Mouse (Mus musculus) hindbrain, embryonic 15.5 days (tissue): ENCODE data around the gene Prss16. TPM values are rescaled to one million over a fixed set of nuclear protein-coding genes. Genes with fewer than 3 reads are reported as not detected.
"Not testable (repeated sequence)": the region's sequence is repeated elsewhere in the genome, so short reads cannot be mapped to it uniquely, and the experiment has no call there.

Experiments used
- ATAC-seq: fragments of 200-750 bp; cut with Nextera tagmentation; 2 replicates; pipeline ENCODE4 v1.8.0; 2017; ENCODE audit warnings: low read depth, moderate number of reproducible peaks, moderate TSS enrichment; ENCODE audit not compliant: low FRiP score
- H3K27ac ChIP-seq: fragments of 300-500 bp; sonication (generic); replicated peaks from 2 replicates; pipeline ENCODE4 v1.5.1; 2015; ENCODE audit warnings: mild to moderate bottlenecking, inconsistent platforms
- H3K27me3 ChIP-seq: fragments of 300-500 bp; sonication (generic); 2 replicates; pipeline ENCODE4 v1.6.1; 2015; ENCODE audit warnings: control low read depth, inconsistent platforms
- H3K36me3 ChIP-seq: fragments of 300-500 bp; sonication (generic); 2 replicates; pipeline ENCODE4 v1.6.1; 2015; ENCODE audit warnings: control low read depth, inconsistent platforms
- H3K4me1 ChIP-seq: fragments of 300-500 bp; sonication (generic); replicated peaks from 2 replicates; pipeline ENCODE4 v1.6.1; 2015; ENCODE audit warnings: control low read depth, inconsistent platforms
- H3K4me2 ChIP-seq: fragments of 300-500 bp; sonication (generic); 2 replicates; pipeline ENCODE4 v1.6.1; 2015; ENCODE audit warnings: moderate library complexity, mild to moderate bottlenecking, inconsistent platforms
- H3K4me3 ChIP-seq: fragments of 300-500 bp; sonication (generic); 2 replicates; pipeline ENCODE4 v1.5.1; 2015; ENCODE audit warnings: mild to moderate bottlenecking, inconsistent platforms
- H3K9ac ChIP-seq: fragments of 300-500 bp; sonication (generic); 2 replicates; pipeline ENCODE4 v1.6.1; 2015; ENCODE audit warnings: inconsistent platforms
- H3K9me3 ChIP-seq: fragments of 300-500 bp; sonication (generic); 2 replicates; pipeline ENCODE4 v1.6.1; 2016; ENCODE audit warnings: control low read depth, inconsistent platforms
- WGBS: fragments of 180-500 bp; shearing (Covaris S2); methylation state at CpG from one replicate; pipeline ENCODE4 v1.1.7; 2015; 5-methylcytosine and 5-hydroxymethylcytosine counted together
- polyA plus RNA-seq: library from polyadenylated mRNA; unstranded; fragments of >200 nt; fragmentation: Nextera tagmentation; extraction: Ambion mirVana; gene quantifications from 2 replicates; pipeline ENCODE4 v1.2.1, GENCODE M21; 2015

The Prss16 gene
- 0.14 TPM in 1 of 2 replicates, not detected in the other for polyA plus RNA-seq

- ATAC-seq, result no peak
Measured at GRCm38 (mm10) chr13:22009642-22010041, at the start of gene Prss16. Gene Prss16, minus strand, starts transcription at chr13:22009742.

GRCm38 (mm10) chr13:22053754-22054153 lies 44.2 kb upstream of the Prss16 start:
- H3K9me3 ChIP-seq, result no peaks in the 10 kb centered on the region
- no peak for ATAC-seq
- H3K4me1 ChIP-seq, result peaks cover 4% of the 10 kb centered on the region; the same call in 1 of the 2 replicates
- no peak overlapping the region for H3K9ac ChIP-seq
- no peak overlapping the region for H3K27ac ChIP-seq
- no peak overlapping the region for H3K4me3 ChIP-seq
- no peak overlapping the region for H3K4me2 ChIP-seq
- H3K27me3 ChIP-seq, result no peaks in the 10 kb centered on the region
- 89% methylated on average over 1 of the region's 1 CpGs for WGBS
- no peaks in the 10 kb centered on the region for H3K36me3 ChIP-seq

More at GRCm38 (mm10) chr13:22009642-22010041, at the start of gene Prss16:
- no peak within 1 kb of the TSS for H3K9ac ChIP-seq
- no peak within 1 kb of the TSS for H3K27ac ChIP-seq
- peaks cover 89% of the 10 kb centered on the region for H3K27me3 ChIP-seq
- no peak within 1 kb of the TSS for H3K4me3 ChIP-seq
- 38% methylated on average over 6 of the region's 7 CpGs for WGBS
- no peaks in the 10 kb centered on the region for H3K36me3 ChIP-seq
- peaks cover 16% of the 10 kb centered on the region for H3K4me1 ChIP-seq
- no peak within 1 kb of the TSS for H3K4me2 ChIP-seq
- H3K9me3 ChIP-seq, result no peaks in the 10 kb centered on the region

- Histone ChIP-seq H3K27ac (peak overlapping the region; percentile 90), H3K9me3 (no peaks in the 10 kb centered on the region), H3K27me3 (no peaks in the 10 kb centered on the region), H3K4me2 (peak overlapping the region; percentile 78), H3K9ac (peak overlapping the region; percentile 54), H3K4me1 (peaks cover 4% of the 10 kb centered on the region; the same call in 1 of the 2 replicates), H3K4me3 (peak overlapping the region; percentile 51), H3K36me3 (no peaks in the 10 kb centered on the region)
- WGBS, result 9% methylated on average over 5 of the region's 5 CpGs
- ATAC-seq, result peak; percentile 46; the same call in 1 of the 2 replicates
Measured at GRCm38 (mm10) chr13:22051523-22051859, 41.9 kb upstream of the Prss16 start.

GRCm38 (mm10) chr13:22050591-22051522 lies 41.3 kb upstream of the Prss16 start:
- Histone ChIP-seq H3K9ac (peak overlapping the region; percentile 54), H3K36me3 (no peaks in the 10 kb centered on the region), H3K4me3 (peak overlapping the region; percentile 51), H3K27me3 (no peaks in the 10 kb centered on the region), H3K4me2 (peak overlapping the region; percentile 78), H3K27ac (peak overlapping the region; percentile 90), H3K9me3 (no peaks in the 10 kb centered on the region), H3K4me1 (peaks cover 4% of the 10 kb centered on the region; the same call in 1 of the 2 replicates)
- ATAC-seq, result peak; percentile 96
- under 1% methylated on average over 52 of the region's 52 CpGs for WGBS

- no peaks in the 10 kb centered on the region for H3K27me3 ChIP-seq
- peaks cover 4% of the 10 kb centered on the region; the same call in 1 of the 2 replicates for H3K4me1 ChIP-seq
- peak overlapping the region; percentile 90 for H3K27ac ChIP-seq
- no peaks in the 10 kb centered on the region for H3K36me3 ChIP-seq
- H3K4me3 ChIP-seq, result peak overlapping the region; percentile 51
- no peaks in the 10 kb centered on the region for H3K9me3 ChIP-seq
- peak overlapping the region; percentile 78 for H3K4me2 ChIP-seq
- H3K9ac ChIP-seq, result peak overlapping the region; percentile 54
- under 1% methylated on average over 14 of the region's 14 CpGs for WGBS
- ATAC-seq, result peak; percentile 52
Measured at GRCm38 (mm10) chr13:22049737-22050440, 40.3 kb upstream of the Prss16 start.

GRCm38 (mm10) chr13:22049041-22049440 lies 39.5 kb upstream of the Prss16 start:
- Histone ChIP-seq H3K9ac (no peak overlapping the region), H3K27me3 (no peaks in the 10 kb centered on the region), H3K4me2 (peak overlapping the region; percentile 17; the same call in 1 of the 2 replicates), H3K36me3 (no peaks in the 10 kb centered on the region), H3K4me3 (no peak overlapping the region), H3K4me1 (peaks cover 9% of the 10 kb centered on the region), H3K9me3 (no peaks in the 10 kb centered on the region), H3K27ac (no peak overlapping the region)
- ATAC-seq, result no peak
- WGBS, result 81% methylated on average over 2 of the region's 2 CpGs

- Histone ChIP-seq H3K27me3 (no peaks in the 10 kb centered on the region), H3K9ac (no peak overlapping the region), H3K36me3 (no peaks in the 10 kb centered on the region), H3K4me2 (no peak overlapping the region), H3K4me3 (no peak overlapping the region), H3K27ac (no peak overlapping the region), H3K4me1 (peaks cover 29% of the 10 kb centered on the region), H3K9me3 (no peaks in the 10 kb centered on the region)
- WGBS, result 64% methylated on average over 2 of the region's 2 CpGs
- ATAC-seq, result no peak
Measured at GRCm38 (mm10) chr13:22045311-22045710, 35.8 kb upstream of the Prss16 start.

- H3K4me1 ChIP-seq, result peaks cover 35% of the 10 kb centered on the region
- no peak overlapping the region for H3K9ac ChIP-seq
- WGBS, result 89% methylated on average over 6 of the region's 6 CpGs
- H3K9me3 ChIP-seq, result no peaks in the 10 kb centered on the region
- peak overlapping the region; percentile 82 for H3K4me2 ChIP-seq
- no peaks in the 10 kb centered on the region for H3K27me3 ChIP-seq
- H3K36me3 ChIP-seq, result no peaks in the 10 kb centered on the region
- no peak overlapping the region for H3K27ac ChIP-seq
- ATAC-seq, result no peak
- H3K4me3 ChIP-seq, result peak overlapping the region; percentile 44; the same call in 1 of the 2 replicates
Measured at GRCm38 (mm10) chr13:22044432-22045155, 35.1 kb upstream of the Prss16 start.

GRCm38 (mm10) chr13:22043503-22044431 lies 34.2 kb upstream of the Prss16 start:
- ATAC-seq, result peak; percentile 9
- peak overlapping the region; percentile 44 for H3K9ac ChIP-seq
- peak overlapping the region; percentile 44 for H3K4me3 ChIP-seq
- no peaks in the 10 kb centered on the region for H3K27me3 ChIP-seq
- H3K36me3 ChIP-seq, result no peaks in the 10 kb centered on the region
- peak overlapping the region; percentile 88 for H3K27ac ChIP-seq
- peak overlapping the region; percentile 82 for H3K4me2 ChIP-seq
- whole genome bisulfite sequencing, result 1% methylated on average over 10 of the region's 14 CpGs
- no peaks in the 10 kb centered on the region for H3K9me3 ChIP-seq
- peaks cover 35% of the 10 kb centered on the region for H3K4me1 ChIP-seq

- H3K4me2 ChIP-seq, result peak within 1 kb of the TSS; percentile 82
- not testable (repeated sequence) for H3K9me3 ChIP-seq, H3K27me3 ChIP-seq, H3K36me3 ChIP-seq
- peak within 1 kb of the TSS; percentile 44 for H3K9ac ChIP-seq
- ATAC-seq, result peak; percentile 95
- H3K27ac ChIP-seq, result peak within 1 kb of the TSS; percentile 88
- H3K4me3 ChIP-seq, result peak within 1 kb of the TSS; percentile 44
- WGBS, result under 1% methylated on average over 51 of the region's 80 CpGs
- H3K4me1 ChIP-seq, result peaks cover 35% of the 10 kb centered on the region
Measured at GRCm38 (mm10) chr13:22042568-22043502, 33.3 kb upstream of the Prss16 start, which contains the start of the genes Hist1h2ag and Hist1h2bj. Gene Hist1h2ag, minus strand, starts transcription at chr13:22042944. Gene Hist1h2bj, plus strand, starts transcription at chr13:22043214.
